Mouse (Mus musculus): ENCODE measurements around the gene Cfap52. TPM values are rescaled to one million over a fixed set of nuclear protein-coding genes. Genes with fewer than 3 reads are reported as not detected.
A peak's percentile ranks its signal among the peaks of the same experiment; 100 is the strongest.

Gene Cfap52
- polyA plus RNA-seq (2015; fragmentation: Nextera tagmentation; extraction: Ambion mirVana) = 1.4 and 2.2 TPM in 2 replicates

- Histone ChIP-seq H3K4me2 (replicated peaks) (peak within 1 kb of the TSS; percentile 92), H3K9me3 (no peaks in the 10 kb centered on the region), H3K4me3 (replicated peaks) (peak within 1 kb of the TSS; percentile 82), H3K4me1 (replicated peaks) (peaks cover 22% of the 10 kb centered on the region), H3K27me3 (no peaks in the 10 kb centered on the region), H3K36me3 (peaks cover 7% of the 10 kb centered on the region), H3K27ac (0 out of 2 replicates have a peak within 1 kb of the TSS, but pooled peaks have one; percentile 37), H3K9ac (replicated peaks) (peak within 1 kb of the TSS; percentile 89)
- 7% methylated on average over 15 of the region's 15 CpGs for WGBS
- peak; percentile 82 for ATAC-seq
Measured at GRCm38 (mm10) chr11:67965242-67965883, at the start of gene Cfap52. Gene Cfap52 (minus strand): TSS chr11:67965651.

- Histone ChIP-seq H3K4me2 (replicated peaks) (no peak overlapping the region), H3K27me3 (no peaks in the 10 kb centered on the region), H3K27ac (no peak overlapping the region), H3K4me1 (replicated peaks) (peaks cover 8% of the 10 kb centered on the region; the same call in 1 of the 2 replicates), H3K36me3 (no peaks in the 10 kb centered on the region), H3K9ac (replicated peaks) (no peak overlapping the region), H3K9me3 (no peaks in the 10 kb centered on the region), H3K4me3 (replicated peaks) (no peak overlapping the region)
- ATAC-seq = no peak
- 88% methylated on average over 7 of the region's 7 CpGs for WGBS
Measured at GRCm38 (mm10) chr11:68012207-68012606, 46.8 kb upstream of the Cfap52 start.

- ATAC-seq = no peak
- H3K4me1 ChIP-seq (replicated peaks) = peaks cover 21% of the 10 kb centered on the region
- 0 out of 2 replicates have a peak, but pooled peaks cover 3% of the 10 kb centered on the region for H3K27me3 ChIP-seq
- H3K27ac ChIP-seq = no peak overlapping the region
- H3K4me3 ChIP-seq (replicated peaks) = no peak overlapping the region
- H3K9me3 ChIP-seq = no peaks in the 10 kb centered on the region
- 78% methylated on average over 5 of the region's 5 CpGs for WGBS
- H3K36me3 ChIP-seq = no peaks in the 10 kb centered on the region
- no peak overlapping the region for H3K4me2 ChIP-seq (replicated peaks)
- no peak overlapping the region for H3K9ac ChIP-seq (replicated peaks)
Measured at GRCm38 (mm10) chr11:68009377-68009776, 43.9 kb upstream of the Cfap52 start.

GRCm38 (mm10) chr11:68007645-68008044 lies 42.2 kb upstream of the Cfap52 start:
- H3K4me2 ChIP-seq (replicated peaks) = no peak overlapping the region
- H3K36me3 ChIP-seq = no peaks in the 10 kb centered on the region
- no peaks in the 10 kb centered on the region for H3K9me3 ChIP-seq
- no peak overlapping the region for H3K27ac ChIP-seq
- peaks cover 21% of the 10 kb centered on the region for H3K4me1 ChIP-seq (replicated peaks)
- WGBS = 47% methylated on average over 6 of the region's 6 CpGs
- no peak overlapping the region for H3K9ac ChIP-seq (replicated peaks)
- H3K4me3 ChIP-seq (replicated peaks) = no peak overlapping the region
- ATAC-seq = no peak
- H3K27me3 ChIP-seq = peaks cover 7% of the 10 kb centered on the region; the same call in 1 of the 2 replicates

- Histone ChIP-seq H3K9ac (replicated peaks) (no peak overlapping the region), H3K27ac (no peak overlapping the region), H3K4me1 (replicated peaks) (peaks cover 21% of the 10 kb centered on the region), H3K9me3 (no peaks in the 10 kb centered on the region), H3K4me3 (replicated peaks) (no peak overlapping the region), H3K36me3 (no peaks in the 10 kb centered on the region), H3K27me3 (peaks cover 7% of the 10 kb centered on the region; the same call in 1 of the 2 replicates), H3K4me2 (replicated peaks) (no peak overlapping the region)
- WGBS = 25% methylated on average over 8 of the region's 8 CpGs
- ATAC-seq = no peak
Measured at GRCm38 (mm10) chr11:68006216-68006789, 40.9 kb upstream of the Cfap52 start.

GRCm38 (mm10) chr11:68004191-68004590 lies 38.7 kb upstream of the Cfap52 start:
- Histone ChIP-seq H3K4me3 (replicated peaks) (no peak overlapping the region), H3K9ac (replicated peaks) (no peak overlapping the region), H3K27ac (no peak overlapping the region), H3K9me3 (no peaks in the 10 kb centered on the region), H3K36me3 (no peaks in the 10 kb centered on the region), H3K27me3 (peaks cover 7% of the 10 kb centered on the region; the same call in 1 of the 2 replicates), H3K4me2 (replicated peaks) (no peak overlapping the region), H3K4me1 (replicated peaks) (peaks cover 21% of the 10 kb centered on the region)
- 20% methylated on average over 6 of the region's 6 CpGs for WGBS
- peak; percentile 50; the same call in 1 of the 2 replicates for ATAC-seq

- Histone ChIP-seq H3K27me3 (peaks cover 4% of the 10 kb centered on the region; the same call in 1 of the 2 replicates), H3K4me3 (replicated peaks) (no peak overlapping the region), H3K36me3 (no peaks in the 10 kb centered on the region), H3K27ac (no peak overlapping the region), H3K9me3 (no peaks in the 10 kb centered on the region), H3K9ac (replicated peaks) (no peak overlapping the region), H3K4me2 (replicated peaks) (no peak overlapping the region), H3K4me1 (replicated peaks) (no peaks in the 10 kb centered on the region; the same call in 1 of the 2 replicates)
- no peak for ATAC-seq
- 81% methylated on average over 5 of the region's 5 CpGs for WGBS
Measured at GRCm38 (mm10) chr11:67999629-68000028, 34.2 kb upstream of the Cfap52 start.

GRCm38 (mm10) chr11:67998905-67999304 lies 33.5 kb upstream of the Cfap52 start:
- Histone ChIP-seq H3K4me2 (replicated peaks) (no peak overlapping the region), H3K9ac (replicated peaks) (no peak overlapping the region), H3K36me3 (no peaks in the 10 kb centered on the region), H3K27ac (no peak overlapping the region), H3K27me3 (peaks cover 4% of the 10 kb centered on the region; the same call in 1 of the 2 replicates), H3K4me1 (replicated peaks) (no peaks in the 10 kb centered on the region), H3K9me3 (no peaks in the 10 kb centered on the region), H3K4me3 (replicated peaks) (no peak overlapping the region)
- WGBS = 87% methylated on average over 3 of the region's 3 CpGs
- ATAC-seq = no peak

- ATAC-seq = no peak
Measured at GRCm38 (mm10) chr11:67995965-67996364, 30.5 kb upstream of the Cfap52 start.

GRCm38 (mm10) chr11:67991240-67991639 lies 25.8 kb upstream of the Cfap52 start:
- Histone ChIP-seq H3K36me3 (0 out of 2 replicates have a peak, but pooled peaks cover 9% of the 10 kb centered on the region), H3K27me3 (no peaks in the 10 kb centered on the region), H3K27ac (no peak overlapping the region), H3K9ac (replicated peaks) (no peak overlapping the region), H3K9me3 (no peaks in the 10 kb centered on the region), H3K4me3 (replicated peaks) (no peak overlapping the region), H3K4me1 (replicated peaks) (peaks cover 12% of the 10 kb centered on the region), H3K4me2 (replicated peaks) (no peak overlapping the region)
- no peak for ATAC-seq
- WGBS = 86% methylated on average over 4 of the region's 4 CpGs

More at GRCm38 (mm10) chr11:67995965-67996364, 30.5 kb upstream of the Cfap52 start:
- H3K27ac ChIP-seq = no peak overlapping the region
- no peak overlapping the region for H3K4me3 ChIP-seq (replicated peaks)
- H3K4me2 ChIP-seq (replicated peaks) = no peak overlapping the region
- 0 out of 2 replicates have a peak, but pooled peaks cover 5% of the 10 kb centered on the region for H3K36me3 ChIP-seq
- H3K4me1 ChIP-seq (replicated peaks) = no peaks in the 10 kb centered on the region
- H3K9me3 ChIP-seq = no peaks in the 10 kb centered on the region
- WGBS = 76% methylated on average over 4 of the region's 4 CpGs
- H3K27me3 ChIP-seq = no peaks in the 10 kb centered on the region
- H3K9ac ChIP-seq (replicated peaks) = no peak overlapping the region

- ATAC-seq = no peak
- Histone ChIP-seq H3K4me1 (replicated peaks) (peaks cover 6% of the 10 kb centered on the region), H3K36me3 (peaks cover 10% of the 10 kb centered on the region; the same call in 1 of the 2 replicates), H3K9ac (replicated peaks) (no peak overlapping the region), H3K27ac (no peak overlapping the region), H3K27me3 (0 out of 2 replicates have a peak, but pooled peaks cover 4% of the 10 kb centered on the region), H3K4me2 (replicated peaks) (no peak overlapping the region), H3K4me3 (replicated peaks) (no peak overlapping the region), H3K9me3 (no peaks in the 10 kb centered on the region)
- 93% methylated on average over 6 of the region's 6 CpGs for WGBS
Measured at GRCm38 (mm10) chr11:67983564-67983963, 18.1 kb upstream of the Cfap52 start.

GRCm38 (mm10) chr11:67975252-67975651 lies 9.8 kb upstream of the Cfap52 start:
- H3K4me2 ChIP-seq (replicated peaks) = no peak overlapping the region
- H3K27ac ChIP-seq = no peak overlapping the region
- peaks cover 5% of the 10 kb centered on the region; the same call in 1 of the 2 replicates for H3K4me1 ChIP-seq (replicated peaks)
- peaks cover 27% of the 10 kb centered on the region for H3K36me3 ChIP-seq
- 0 out of 2 replicates have a peak, but pooled peaks cover 11% of the 10 kb centered on the region for H3K27me3 ChIP-seq
- no peak overlapping the region for H3K4me3 ChIP-seq (replicated peaks)
- no peak for ATAC-seq
- no peaks in the 10 kb centered on the region for H3K9me3 ChIP-seq
- 15% methylated on average over 2 of the region's 2 CpGs for WGBS
- H3K9ac ChIP-seq (replicated peaks) = no peak overlapping the region
